Mouse (Mus musculus): ENCODE measurements at regions not wholly inside any gene's neighbourhood (a gene's known extent, or its start where the extent isn't known, plus 50 kb on each side); places are given as distances from the start of the nearest gene placed in this dataset.

- no peak for ATAC-seq
- WGBS: 24% methylated on average over 9 of the region's 9 CpGs
Measured at GRCm38 (mm10) chr4:124257006-124257405, 339.2 kb upstream of the 4930535I16Rik start.

DNA sequence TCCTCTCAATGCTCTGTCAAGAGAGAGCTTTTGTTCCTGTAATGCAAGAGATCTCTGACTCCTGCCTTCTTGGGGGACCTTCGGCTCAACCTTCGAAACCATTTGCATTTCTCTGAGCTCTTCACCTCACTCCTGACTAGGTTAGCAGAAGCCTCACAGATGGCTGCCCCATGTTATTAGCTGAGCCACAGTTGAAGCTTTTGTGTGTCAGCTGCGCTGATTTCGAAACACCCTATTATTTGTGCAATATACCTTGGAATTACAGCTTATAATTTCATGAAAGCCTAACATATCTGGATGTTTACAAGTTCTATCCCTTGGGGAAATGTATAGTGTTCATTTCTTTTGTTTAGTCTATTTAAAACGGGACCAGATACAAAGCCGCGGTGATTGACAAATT, 338.7 kb upstream of the 4930535I16Rik start:
- Histone ChIP-seq H3K4me3 (ENCODE audit: low read depth, low read length) (no peak overlapping the region), H3K4me2 (replicated peaks; ENCODE audit: low read depth, low read length) (no peak overlapping the region), H3K36me3 (ENCODE audit: insufficient read depth, low read length) (no peaks in the 10 kb centered on the region), H3K27me3 (replicated peaks; ENCODE audit: insufficient read depth, low read length) (no peaks in the 10 kb centered on the region), H3K4me1 (ENCODE audit: insufficient read depth, low read depth, low read length) (no peaks in the 10 kb centered on the region), H3K9ac (replicated peaks; ENCODE audit: low read depth) (no peak overlapping the region), H3K9me3 (ENCODE audit: low read length) (no peaks in the 10 kb centered on the region), H3K27ac (ENCODE audit: low read length) (no peak overlapping the region)
- WGBS: 68% methylated on average over 7 of the region's 7 CpGs
- ATAC-seq: no peak
- no peak for DNase-seq (ENCODE audit: low spot score)
- TF ChIP-seq EP300 (IDR thresholded peaks at IDR 0.05): no peak
- no peak for TF ChIP-seq CTCF (IDR thresholded peaks at IDR 0.05)

More at GRCm38 (mm10) chr4:124257006-124257405, 339.2 kb upstream of the 4930535I16Rik start:
- Histone ChIP-seq H3K27ac (ENCODE audit: low read length) (no peak overlapping the region), H3K36me3 (ENCODE audit: insufficient read depth, low read length) (no peaks in the 10 kb centered on the region), H3K9ac (replicated peaks; ENCODE audit: low read depth) (no peak overlapping the region), H3K27me3 (replicated peaks; ENCODE audit: insufficient read depth, low read length) (no peaks in the 10 kb centered on the region), H3K9me3 (ENCODE audit: low read length) (no peaks in the 10 kb centered on the region), H3K4me1 (ENCODE audit: insufficient read depth, low read depth, low read length) (no peaks in the 10 kb centered on the region), H3K4me3 (ENCODE audit: low read depth, low read length) (no peak overlapping the region), H3K4me2 (replicated peaks; ENCODE audit: low read depth, low read length) (no peak overlapping the region)
- DNase-seq (ENCODE audit: low spot score): no peak
- no peak for TF ChIP-seq CTCF (IDR thresholded peaks at IDR 0.05)

GRCm38 (mm10) chr4:124255183-124255543, 337.3 kb upstream of the 4930535I16Rik start:
- H3K36me3 ChIP-seq (ENCODE audit: insufficient read depth, low read length): no peaks in the 10 kb centered on the region
- TF ChIP-seq CTCF (IDR thresholded peaks at IDR 0.05): no peak
- no peak for TF ChIP-seq EP300 (IDR thresholded peaks at IDR 0.05)
- no peak overlapping the region for H3K4me2 ChIP-seq (replicated peaks; ENCODE audit: low read depth, low read length)
- ATAC-seq: no peak
- no peaks in the 10 kb centered on the region for H3K27me3 ChIP-seq (replicated peaks; ENCODE audit: insufficient read depth, low read length)
- no peaks in the 10 kb centered on the region for H3K9me3 ChIP-seq (ENCODE audit: low read length)
- H3K4me3 ChIP-seq (ENCODE audit: low read depth, low read length): no peak overlapping the region
- no peak for DNase-seq (ENCODE audit: low spot score)
- no peak overlapping the region for H3K27ac ChIP-seq (ENCODE audit: low read length)
- 63% methylated on average over 7 of the region's 7 CpGs for WGBS
- no peak overlapping the region for H3K9ac ChIP-seq (replicated peaks; ENCODE audit: low read depth)
- H3K4me1 ChIP-seq (ENCODE audit: insufficient read depth, low read depth, low read length): no peaks in the 10 kb centered on the region

GRCm38 (mm10) chr4:124254446-124255182, 336.8 kb upstream of the 4930535I16Rik start:
- Histone ChIP-seq H3K4me2 (replicated peaks; ENCODE audit: low read depth, low read length) (no peak overlapping the region), H3K9me3 (ENCODE audit: low read length) (no peaks in the 10 kb centered on the region), H3K9ac (replicated peaks; ENCODE audit: low read depth) (no peak overlapping the region), H3K27me3 (replicated peaks; ENCODE audit: insufficient read depth, low read length) (no peaks in the 10 kb centered on the region), H3K27ac (ENCODE audit: low read length) (no peak overlapping the region), H3K4me3 (ENCODE audit: low read depth, low read length) (no peak overlapping the region), H3K4me1 (ENCODE audit: insufficient read depth, low read depth, low read length) (no peaks in the 10 kb centered on the region), H3K36me3 (ENCODE audit: insufficient read depth, low read length) (no peaks in the 10 kb centered on the region)
- TF ChIP-seq CTCF (IDR thresholded peaks at IDR 0.05) (no peak), EP300 (IDR thresholded peaks at IDR 0.05) (no peak)
- WGBS: 62% methylated on average over 22 of the region's 22 CpGs
- no peak for DNase-seq (ENCODE audit: low spot score)
- ATAC-seq: no peak

GRCm38 (mm10) chr4:124241600-124241999, 323.8 kb upstream of the 4930535I16Rik start:
- TF ChIP-seq CTCF (IDR thresholded peaks at IDR 0.05) (no peak), EP300 (IDR thresholded peaks at IDR 0.05) (no peak)
- no peaks in the 10 kb centered on the region for H3K4me1 ChIP-seq (ENCODE audit: insufficient read depth, low read depth, low read length)
- no peak for ATAC-seq
- H3K36me3 ChIP-seq (ENCODE audit: insufficient read depth, low read length): no peaks in the 10 kb centered on the region
- H3K27me3 ChIP-seq (replicated peaks; ENCODE audit: insufficient read depth, low read length): no peaks in the 10 kb centered on the region
- WGBS: 18% methylated on average over 13 of the region's 13 CpGs
- H3K27ac ChIP-seq (ENCODE audit: low read length): no peak overlapping the region
- no peak overlapping the region for H3K4me2 ChIP-seq (replicated peaks; ENCODE audit: low read depth, low read length)
- H3K4me3 ChIP-seq (ENCODE audit: low read depth, low read length): no peak overlapping the region
- H3K9me3 ChIP-seq (ENCODE audit: low read length): no peaks in the 10 kb centered on the region
- H3K9ac ChIP-seq (replicated peaks; ENCODE audit: low read depth): no peak overlapping the region
- peak; percentile 7 for DNase-seq (ENCODE audit: low spot score)

GRCm38 (mm10) chr4:124236476-124236875, 318.7 kb upstream of the 4930535I16Rik start:
- Histone ChIP-seq H3K4me2 (replicated peaks; ENCODE audit: low read depth, low read length) (no peak overlapping the region), H3K27me3 (replicated peaks; ENCODE audit: insufficient read depth, low read length) (no peaks in the 10 kb centered on the region), H3K9ac (replicated peaks; ENCODE audit: low read depth) (no peak overlapping the region), H3K9me3 (ENCODE audit: low read length) (no peaks in the 10 kb centered on the region), H3K4me1 (ENCODE audit: insufficient read depth, low read depth, low read length) (no peaks in the 10 kb centered on the region), H3K4me3 (ENCODE audit: low read depth, low read length) (no peak overlapping the region), H3K27ac (ENCODE audit: low read length) (no peak overlapping the region), H3K36me3 (ENCODE audit: insufficient read depth, low read length) (no peaks in the 10 kb centered on the region)
- no peak for TF ChIP-seq EP300 (IDR thresholded peaks at IDR 0.05)
- TF ChIP-seq CTCF (IDR thresholded peaks at IDR 0.05): no peak
- 0 out of 2 replicates have a peak, but pooled peaks have one; percentile 52 for ATAC-seq
- 20% methylated on average over 16 of the region's 16 CpGs for WGBS
- peak; percentile 30 for DNase-seq (ENCODE audit: low spot score)

Data from lung, postnatal 0 days (tissue).